Mouse (Mus musculus) left cerebral cortex, adult 18-20 months (tissue): Measurements from ENCODE around the gene Zfp872. TPM values are rescaled to one million over a fixed set of nuclear protein-coding genes. Genes with fewer than 3 reads are reported as not detected.
"Not testable (repeated sequence)": the region's sequence is repeated elsewhere in the genome, so short reads cannot be mapped to it uniquely, and the experiment has no call there.

Experiments
- DNase-seq, 2 experiments: peaks; one replicate each; pipeline ENCODE4 v3.0.0; 2021 to 2022; ENCODE audit warnings: low spot score in 2 of 2, mixed read lengths in 1 of 2
- total RNA-seq, 2 experiments: library from RNA; stranded (reverse); gene quantifications; 2 replicates each; pipeline ENCODE4 v1.2.3; 2021

The Zfp872 gene
- total RNA-seq, 2 experiments from 2014 or later: not detected

DNA sequence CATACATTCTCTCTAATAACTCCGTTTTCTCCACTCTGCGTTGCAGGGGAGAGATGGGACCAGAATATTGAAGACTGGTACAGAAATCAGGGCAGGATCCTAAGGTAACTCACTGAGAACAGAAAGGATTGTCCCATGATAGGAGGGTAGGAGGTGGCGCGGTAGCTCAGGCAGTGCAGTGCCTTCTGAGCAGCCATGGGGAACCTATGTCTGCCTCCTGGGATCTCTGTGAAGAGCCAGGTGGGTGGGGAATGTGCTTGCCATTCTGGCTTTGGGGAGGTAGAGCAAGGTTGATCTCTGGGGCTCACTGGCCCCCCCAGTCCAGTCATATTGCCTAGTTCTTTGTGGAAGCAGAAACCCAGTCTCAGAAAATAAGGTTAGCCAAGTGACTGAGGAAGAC, 20.1 kb upstream of the Zfp872 start:
- no peak for DNase-seq

DNA sequence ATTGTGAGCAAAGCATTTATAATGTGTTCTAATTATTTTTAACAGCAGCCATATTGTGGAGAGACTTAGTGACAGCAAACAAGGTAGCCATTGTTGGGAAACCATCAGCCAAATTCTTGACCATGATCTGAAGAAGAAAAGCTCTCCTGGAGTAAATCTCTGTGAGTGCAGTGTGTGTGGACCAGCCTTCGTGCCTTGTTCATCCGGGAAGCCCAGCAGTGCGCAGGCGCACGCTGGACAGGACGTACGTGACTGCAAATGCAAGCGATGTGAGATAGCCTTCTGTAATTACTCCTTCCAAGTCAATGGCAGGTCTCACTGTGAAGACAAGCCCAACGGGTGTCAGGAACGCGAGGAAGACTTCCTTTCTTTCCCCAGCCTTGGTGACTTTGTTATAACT, 18.6 kb upstream of the Zfp872 start:
- DNase-seq: no peak

DNA sequence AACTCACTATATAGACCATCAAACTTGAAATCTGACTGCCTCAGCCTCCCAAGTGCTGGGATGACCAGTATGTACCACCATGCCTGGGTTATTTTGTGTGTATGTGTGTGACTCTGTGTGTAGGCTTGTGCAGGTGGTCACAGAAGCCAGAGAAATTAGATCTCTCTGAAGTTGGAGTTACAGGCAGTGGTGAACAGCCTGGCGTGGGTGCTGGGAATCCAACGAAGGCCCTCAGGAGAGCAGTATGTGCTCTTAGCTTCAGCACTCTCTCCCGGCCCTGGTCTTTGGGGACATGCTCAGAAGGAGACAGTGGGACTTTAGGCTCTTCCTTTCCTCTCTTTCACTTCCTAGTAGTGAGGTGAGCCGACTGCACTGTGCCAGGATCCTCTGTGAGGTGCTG, 15.6 kb upstream of the Zfp872 start:
- no peak for DNase-seq

DNA sequence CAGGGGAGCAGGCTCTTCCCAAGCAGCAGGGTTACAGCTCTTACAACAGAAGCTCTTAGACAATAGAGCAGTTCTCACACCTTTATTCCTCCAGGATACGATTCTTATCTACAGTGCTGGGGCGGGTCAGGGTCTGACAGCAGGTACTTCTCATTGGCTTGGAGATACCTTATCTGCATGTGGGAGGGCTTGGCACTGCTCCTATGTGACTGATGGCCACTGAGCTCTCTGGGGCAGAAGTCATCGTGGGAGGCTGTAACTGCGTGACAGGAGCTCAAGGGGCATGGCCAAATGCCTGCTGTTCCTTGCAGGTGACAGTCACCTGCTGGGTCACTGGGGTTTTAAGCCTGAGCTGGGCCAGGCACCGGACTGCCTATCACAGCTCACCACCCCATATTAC, 8.5 kb downstream of the Zfp872 start:
- DNase-seq: no peak

DNA sequence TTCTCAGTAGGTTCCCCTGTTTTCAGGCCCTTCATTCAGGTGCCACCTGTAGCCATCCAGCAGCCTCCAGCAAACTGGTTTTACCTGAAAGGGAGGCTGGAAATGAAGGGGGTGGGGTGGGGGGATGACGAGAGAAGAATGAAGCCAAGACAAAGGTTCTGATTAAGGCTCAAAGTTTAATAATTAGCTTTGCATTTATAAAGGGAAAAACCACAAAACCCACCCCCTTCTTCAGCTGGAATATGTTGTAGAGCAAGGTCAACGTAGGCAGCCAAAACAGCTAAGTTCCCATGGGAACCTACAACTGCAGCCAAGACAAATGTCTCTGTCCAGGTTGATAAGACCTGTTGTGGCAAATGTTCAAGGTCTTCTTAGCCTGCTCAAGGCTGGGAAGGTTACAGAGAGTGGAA, 25.9 kb downstream of the Zfp872 start:
- DNase-seq: no peak

DNA sequence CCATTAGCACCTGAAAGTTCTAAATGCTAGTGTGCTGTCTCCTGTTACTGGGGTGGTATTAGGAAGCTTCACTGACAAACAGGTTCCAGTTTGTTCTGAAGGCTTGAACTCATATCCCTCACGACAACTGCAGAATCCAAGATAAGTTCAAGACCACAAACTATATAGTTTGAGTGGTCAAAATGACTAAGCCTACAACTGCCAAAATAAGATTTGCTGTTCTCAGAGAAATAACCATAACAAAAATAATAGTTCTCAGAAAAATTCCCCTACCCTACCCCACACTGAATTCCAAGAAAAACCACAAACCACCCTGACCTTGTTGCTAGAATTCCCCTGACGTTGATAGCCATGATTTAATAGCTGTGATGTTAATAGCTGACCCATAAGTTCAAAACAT, 26.7 kb downstream of the Zfp872 start:
- DNase-seq: no peak

DNA sequence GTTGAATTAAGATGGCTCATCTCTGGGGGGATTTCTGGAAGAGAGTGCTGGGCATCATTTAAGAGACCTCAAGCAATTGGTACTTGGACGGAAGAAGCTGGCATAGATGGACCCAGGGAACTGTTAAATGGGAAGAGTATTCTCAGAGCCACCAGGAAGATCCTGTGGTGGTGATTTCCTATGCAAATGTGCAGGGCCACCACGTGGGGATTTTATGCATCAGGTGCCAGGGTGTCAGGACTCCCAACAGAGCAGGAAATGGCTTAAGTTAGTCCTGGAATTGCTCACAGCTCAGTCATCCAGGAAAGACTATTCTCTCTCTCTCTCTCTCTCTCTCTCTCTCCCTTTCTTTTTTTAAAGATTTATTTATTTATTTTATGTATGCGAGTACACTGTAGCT, 28.8 kb downstream of the Zfp872 start:
- DNase-seq: no peak

DNA sequence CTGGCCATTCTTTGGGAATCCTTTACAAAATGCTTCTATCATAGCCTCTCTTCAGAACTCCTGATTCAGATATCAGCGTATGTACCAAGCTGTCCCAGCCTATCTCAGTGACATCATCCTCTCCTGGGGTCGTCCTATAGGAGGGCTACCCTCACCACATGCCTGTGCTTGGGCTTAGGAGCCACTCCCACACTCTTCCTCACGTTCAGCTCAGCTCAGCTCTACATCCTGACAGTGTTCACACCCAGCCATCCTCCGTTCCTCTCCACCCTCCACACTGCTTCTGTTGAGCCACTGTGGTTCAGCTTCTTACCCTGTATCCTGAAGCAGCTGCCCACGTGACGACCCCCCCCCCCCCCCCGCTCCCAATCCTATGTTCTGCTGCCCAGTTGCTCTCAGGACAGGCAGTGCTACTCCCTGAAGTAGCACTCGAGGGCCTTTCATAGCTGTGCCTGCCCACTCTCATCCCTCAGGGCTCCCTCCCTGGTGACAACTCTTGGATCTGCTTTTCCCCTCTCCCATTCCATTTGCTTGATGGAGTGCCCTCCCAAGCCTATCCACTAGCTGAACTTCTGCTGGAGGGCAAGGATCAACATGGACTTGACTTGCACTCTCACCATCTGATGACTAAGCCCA, 30.1 kb downstream of the Zfp872 start:
- DNase-seq: no peak

DNA sequence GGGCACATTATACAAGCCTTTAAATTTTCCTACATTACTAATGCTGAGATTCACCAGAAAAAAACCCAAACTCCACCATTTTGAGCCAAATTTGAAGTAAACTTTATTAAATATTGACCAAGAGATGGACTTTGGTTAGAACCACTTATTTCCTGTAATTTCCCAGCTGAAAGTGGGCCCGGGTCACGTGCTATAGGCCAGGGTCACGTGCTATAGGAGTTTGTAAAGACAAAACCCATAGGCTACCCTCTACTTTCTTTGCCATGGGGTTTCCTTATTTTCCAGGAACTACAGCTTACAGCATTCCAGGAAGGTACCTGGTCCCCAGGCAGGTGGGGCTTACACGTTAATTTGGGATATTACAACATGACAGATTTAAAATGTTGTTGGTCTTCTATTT, 36.2 kb downstream of the Zfp872 start:
- no peak for DNase-seq

DNA sequence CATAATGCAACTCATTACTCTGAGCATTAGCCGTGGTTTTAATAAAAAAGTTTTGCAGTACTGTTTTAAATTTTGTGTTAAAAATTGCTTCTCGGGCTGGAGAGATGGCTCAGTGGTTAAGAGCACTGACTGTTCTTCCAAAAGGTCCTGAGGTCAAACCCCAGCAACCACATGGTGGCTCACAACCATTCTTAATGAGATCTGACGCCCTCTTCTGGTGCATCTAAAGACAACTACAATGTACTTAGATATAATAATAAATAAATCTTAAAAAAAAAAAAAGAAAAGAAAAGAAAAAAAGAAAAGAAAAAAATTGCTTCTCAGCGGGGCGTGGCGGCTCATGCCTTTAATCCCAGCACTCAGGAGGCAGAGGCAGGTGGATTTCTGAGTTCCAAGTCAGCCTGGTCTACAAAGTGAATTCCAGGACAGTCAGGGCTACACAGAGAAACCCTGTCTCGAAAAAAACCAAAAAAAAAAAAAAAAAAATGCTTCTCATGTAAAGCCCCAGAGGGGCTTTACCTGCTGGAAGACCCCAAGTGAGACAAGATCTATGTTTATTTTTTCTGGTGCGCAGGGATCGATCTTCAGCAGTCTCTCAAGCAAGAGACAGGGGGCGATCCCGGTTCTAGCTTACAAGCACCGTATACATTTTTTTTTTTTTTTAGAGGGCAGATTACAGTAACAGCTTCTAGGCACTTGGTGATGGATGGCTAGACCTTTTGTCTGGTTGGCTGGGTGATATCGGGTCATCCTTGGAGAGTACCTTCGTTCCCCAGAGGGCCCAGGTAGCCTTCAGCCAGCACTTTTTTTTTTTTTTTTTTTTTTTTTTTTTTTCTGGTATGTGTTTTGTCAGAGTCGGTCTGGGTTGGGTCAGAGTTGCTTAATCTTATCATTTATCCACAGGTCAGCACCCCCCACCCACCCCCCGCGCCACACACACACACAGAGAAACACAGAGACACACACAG, 36.9 kb downstream of the Zfp872 start:
- DNase-seq: peak in 1 of 2 experiments; percentile 10

DNA sequence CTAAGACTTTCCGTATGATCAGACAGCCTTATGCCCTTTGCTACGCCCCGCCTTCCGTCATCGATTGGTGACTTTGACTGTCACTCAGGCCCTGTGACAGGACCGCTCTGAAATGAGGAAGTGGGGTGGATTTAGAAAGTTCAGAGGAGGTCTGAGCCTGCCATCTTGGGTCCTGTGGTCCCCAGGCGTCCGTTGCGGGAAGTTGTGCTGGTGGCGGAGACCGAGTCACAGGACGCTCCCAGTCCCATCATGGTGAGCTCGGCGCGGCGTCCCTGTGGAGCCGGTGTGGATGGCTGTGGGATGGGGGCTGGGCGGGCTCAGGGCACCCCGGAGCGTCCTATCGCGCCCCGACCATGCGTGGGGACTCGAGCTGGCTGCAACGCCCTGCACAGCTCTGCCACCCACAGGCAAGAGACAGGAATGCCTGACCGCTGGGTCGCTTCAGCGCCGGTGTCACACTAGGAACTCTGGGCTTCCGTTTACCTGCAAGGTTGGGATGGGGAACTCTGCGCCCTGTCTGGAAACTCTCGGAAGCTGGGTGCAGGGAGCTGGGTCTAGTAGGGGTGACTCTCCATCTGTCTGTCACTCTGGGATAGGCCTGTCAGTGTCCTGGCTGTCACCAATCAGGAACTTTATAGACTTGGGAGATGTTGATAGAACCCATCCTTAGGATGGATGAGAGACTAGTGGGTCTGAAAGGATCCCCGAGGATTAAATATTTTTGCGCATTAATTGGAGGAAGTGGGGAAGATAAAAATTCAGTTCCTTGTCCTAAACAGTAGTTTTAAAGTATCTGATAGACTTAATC, 37.9 kb downstream of the Zfp872 start, which contains the start of gene Zfp809:
Gene Zfp809 (plus strand): TSS at position 134 of the 808 bp plus-strand sequence.
- DNase-seq: peak; percentile 98 to 99

DNA sequence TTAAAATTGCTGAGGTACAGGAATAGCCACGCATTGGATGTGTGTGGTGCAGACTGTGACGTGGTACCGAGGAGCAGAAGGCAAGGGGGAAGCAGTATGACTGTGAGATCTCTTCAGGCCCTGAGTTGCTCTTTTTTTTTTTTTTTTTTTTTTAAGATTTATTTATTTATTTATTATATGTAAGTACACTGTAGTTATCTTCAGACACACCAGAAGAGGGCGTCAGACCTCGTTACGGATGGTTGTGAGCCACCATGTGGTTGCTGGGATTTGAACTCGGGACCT, 38.4 kb downstream of the Zfp872 start:
- DNase-seq: not testable (repeated sequence)

DNA sequence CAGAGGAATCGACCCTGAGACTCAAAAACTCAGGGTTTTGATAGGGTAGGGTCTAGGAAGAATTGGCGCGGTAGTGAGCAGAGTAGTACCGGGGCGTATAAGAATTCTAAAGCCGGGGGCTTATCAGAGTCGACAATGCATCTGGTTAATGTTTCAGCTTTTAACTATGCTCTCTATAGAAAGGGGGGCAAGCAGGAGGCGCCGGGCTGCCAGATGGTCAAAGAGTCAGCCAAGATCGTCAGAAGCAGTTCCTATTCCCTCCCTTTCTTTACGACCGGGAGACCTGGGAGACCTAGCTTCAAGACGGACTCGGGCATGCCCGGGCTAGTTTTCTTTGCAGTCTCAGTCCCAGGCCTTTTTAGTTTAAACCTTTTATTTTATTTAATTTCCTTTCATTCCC, 39.0 kb downstream of the Zfp872 start:
- no peak for DNase-seq

DNA sequence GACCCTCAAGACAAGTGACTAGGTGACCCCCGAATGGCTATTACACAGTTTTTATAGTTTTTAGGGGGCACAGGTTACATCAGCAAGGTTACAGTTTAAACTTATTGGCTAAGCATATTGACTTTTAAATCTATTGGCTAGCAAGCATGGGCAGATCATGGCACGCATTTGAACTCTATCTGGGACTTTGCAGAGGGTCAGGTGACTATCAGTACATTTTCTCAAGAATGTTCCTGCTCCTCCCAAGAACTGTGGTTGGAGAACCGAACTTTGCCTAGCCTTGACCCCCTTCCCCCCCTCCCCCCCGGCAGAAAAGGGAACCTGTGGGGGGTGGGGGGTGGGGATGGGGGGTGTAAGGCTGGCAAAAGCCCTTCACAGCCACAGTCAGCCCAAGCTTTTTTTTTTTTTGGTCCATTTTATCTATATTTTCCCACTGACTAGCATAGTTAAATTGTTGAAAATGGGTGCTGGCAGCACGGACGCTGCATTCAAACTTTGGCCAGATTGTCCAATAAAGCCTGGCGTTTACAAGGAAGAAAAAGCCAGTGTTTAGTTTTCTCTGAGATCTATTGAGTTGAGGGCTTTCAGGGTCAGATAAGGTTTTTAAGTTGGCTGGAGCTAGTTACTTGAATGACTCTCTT, 41.6 kb downstream of the Zfp872 start:
- DNase-seq: no peak

DNA sequence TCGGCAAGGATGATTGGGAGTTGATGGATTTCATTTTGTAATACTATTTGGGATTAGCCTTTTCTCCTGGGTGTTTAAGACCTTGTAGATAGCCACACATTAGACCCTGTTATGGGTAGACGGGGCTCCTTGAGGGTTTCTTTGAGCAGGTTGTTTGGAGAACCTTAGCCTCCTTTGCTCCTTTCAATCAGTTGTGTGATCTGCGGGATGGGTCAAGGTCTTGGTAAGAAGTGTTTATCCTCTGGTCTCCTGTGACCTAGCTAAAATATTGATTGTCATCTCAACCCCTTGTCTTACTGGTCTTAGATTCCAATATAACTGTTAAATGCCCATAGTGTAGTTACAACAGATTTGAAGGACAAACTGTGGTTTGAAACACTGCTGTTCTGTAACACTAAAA, 42.2 kb downstream of the Zfp872 start:
- DNase-seq: no peak

DNA sequence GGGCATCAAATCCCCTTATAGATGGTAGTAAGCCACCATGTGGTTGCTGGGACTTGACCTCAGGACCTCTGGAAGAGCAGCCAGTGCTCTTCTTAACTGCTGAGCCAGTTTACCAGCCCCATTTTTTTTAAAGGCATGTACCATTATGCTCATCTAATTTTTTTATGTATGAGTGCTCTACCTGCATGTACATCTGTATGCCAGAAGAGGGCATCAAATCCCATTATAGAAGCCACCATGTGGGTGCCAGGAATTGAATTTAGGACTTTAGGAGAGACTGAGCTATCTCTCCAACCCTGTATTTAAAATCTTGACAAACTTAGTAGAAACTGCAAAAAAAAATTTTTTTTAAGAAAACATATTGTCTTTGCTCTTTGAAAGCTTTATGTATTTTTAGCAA, 42.7 kb downstream of the Zfp872 start:
- no peak for DNase-seq

DNA sequence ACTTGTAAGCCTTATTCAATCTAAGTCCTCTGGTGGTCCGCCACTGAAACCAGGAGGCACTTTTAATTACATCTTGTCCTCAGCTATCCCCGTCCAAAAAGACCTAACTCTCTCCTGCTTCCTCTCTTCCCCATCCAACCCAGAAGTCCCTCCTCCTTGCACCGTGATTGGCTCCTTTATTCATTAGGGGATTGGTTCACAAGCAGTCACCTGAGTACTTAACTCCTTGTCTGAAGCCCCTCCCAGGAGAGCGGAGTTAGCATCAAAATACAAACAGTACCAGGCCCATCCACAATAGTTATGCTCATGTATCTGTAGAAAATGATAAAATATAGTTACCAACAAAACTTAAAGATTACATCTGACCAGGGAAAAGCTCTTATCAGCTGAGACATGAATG, 52.1 kb downstream of the Zfp872 start:
- DNase-seq: no peak

DNA sequence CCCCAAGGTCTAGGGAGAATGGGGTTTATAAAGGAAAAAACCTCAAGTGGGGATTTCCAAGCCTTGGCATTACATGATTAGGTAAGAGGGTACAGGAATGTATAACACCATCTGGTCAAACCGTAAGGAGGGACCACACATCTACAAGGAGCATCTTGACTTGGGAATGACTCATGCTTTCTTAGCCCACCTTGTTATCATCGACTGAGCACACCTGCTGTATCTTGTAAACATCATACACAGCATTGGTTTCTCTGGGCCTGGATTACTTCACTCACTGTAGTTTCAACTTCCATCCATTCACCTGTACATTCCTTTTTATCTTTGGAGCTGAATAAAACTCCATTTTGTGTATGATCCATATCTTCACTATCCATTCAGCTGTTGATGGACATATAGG, 56.4 kb downstream of the Zfp872 start:
- no peak for DNase-seq
